Mouse (Mus musculus) lung, postnatal 25 days (tissue): ENCODE measurements at regions not wholly inside any gene's neighbourhood (a gene's known extent, or its start where the extent isn't known, plus 50 kb on each side); places are given as distances from the start of the nearest gene placed in this dataset.
"Not testable (repeated sequence)": the region's sequence is repeated elsewhere in the genome, so short reads cannot be mapped to it uniquely, and the experiment has no call there.

Experiments used
- DNase-seq: peaks from one replicate; pipeline ENCODE4 v3.0.0; 2022; ENCODE audit warnings: low spot score

DNA sequence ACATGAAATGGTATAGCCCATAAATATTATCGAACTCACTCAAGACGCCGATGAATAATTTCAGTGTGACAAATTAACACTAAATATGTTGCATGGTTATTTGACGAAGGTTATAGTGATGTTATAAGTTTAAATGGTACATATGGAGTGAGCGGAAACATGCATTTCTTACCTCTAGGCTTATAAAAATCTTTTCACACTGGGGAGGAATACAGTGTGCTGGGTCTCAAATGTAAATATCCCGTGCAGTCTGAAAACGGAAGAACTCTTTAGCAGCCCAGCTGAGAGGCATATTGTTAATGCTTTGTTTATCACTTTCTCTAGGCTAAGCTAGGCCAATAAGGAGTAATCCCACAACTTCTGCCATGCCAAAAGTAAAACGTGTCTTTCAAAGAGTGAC, 518.6 kb upstream of the Sall1 start:
- no peak for DNase-seq

DNA sequence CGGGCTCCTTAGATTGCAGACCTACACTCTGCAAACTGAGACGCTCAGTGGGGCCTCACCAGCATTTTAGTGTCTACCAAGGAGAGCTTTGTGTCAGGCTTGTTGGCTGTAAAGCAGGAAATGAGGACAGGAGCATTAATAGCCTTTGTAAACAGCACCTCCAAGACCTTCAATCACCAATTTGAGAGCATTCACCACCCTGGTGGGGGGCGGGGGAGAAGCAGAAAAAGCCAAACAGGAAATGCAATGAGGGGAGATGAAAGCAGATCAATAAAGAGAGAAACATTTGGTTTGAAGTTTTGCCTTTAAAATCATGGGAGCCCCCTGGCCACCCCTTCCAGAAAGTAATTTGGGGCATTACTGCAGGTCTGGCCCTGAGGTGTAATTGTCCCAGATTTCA, 497.3 kb upstream of the Sall1 start:
- DNase-seq = no peak

DNA sequence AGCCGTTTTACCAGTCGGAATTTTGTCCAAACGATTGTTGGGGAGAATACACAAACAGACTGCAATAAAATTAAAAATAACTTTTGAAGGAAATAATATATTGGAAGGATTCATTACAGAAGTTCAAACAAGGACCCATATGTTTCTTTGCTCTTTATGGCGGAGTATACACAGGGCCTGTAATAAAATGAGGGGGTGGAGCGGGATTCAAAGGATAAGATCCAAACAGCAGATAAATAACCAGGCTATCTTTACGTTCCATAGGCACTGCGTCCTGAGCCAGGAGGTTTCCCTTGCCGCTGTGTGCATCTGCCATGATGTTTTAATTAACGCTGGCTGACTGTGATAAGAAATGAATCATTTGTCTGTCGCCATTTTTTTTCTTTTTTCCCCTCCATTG, 490.6 kb upstream of the Sall1 start:
- no peak for DNase-seq

DNA sequence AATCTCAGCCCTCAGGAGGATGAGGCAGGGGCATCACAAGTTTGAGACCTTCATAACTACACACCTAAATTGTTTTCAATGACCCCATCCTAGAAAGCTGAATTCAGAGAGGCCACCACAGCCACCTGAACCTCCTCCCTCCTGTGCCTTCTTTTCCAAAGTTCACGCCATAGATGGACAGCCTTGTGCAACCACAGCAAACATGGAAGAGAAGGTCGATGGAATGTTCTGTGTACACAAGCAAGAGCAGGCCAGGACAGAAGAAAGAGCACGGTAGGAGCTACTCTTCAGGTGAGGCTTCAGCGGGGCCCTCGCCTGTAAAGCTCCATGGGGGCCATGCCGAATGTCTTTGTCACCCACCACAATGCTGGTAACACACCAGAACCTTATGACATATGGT, 481.1 kb upstream of the Sall1 start:
- DNase-seq = no peak

DNA sequence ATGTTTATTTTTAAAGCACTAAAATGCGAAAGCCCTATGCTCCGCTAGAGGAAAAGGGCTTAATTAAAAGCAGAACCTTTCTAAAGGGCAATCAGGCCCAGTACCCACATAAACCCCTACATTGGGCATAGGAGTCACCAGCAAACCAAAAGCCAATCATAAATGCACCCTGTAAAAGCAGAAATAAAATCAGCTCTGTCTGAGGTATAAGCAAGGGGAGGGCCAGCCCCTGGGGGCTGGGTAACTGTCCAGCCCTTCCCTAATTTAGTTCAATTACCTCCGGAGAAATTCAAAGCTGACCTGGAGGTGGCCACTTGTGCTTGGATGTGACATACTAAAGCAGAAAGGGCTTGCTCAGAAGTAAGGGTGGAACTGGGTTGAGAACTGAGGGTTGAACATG, 479.4 kb upstream of the Sall1 start:
- no peak for DNase-seq

DNA sequence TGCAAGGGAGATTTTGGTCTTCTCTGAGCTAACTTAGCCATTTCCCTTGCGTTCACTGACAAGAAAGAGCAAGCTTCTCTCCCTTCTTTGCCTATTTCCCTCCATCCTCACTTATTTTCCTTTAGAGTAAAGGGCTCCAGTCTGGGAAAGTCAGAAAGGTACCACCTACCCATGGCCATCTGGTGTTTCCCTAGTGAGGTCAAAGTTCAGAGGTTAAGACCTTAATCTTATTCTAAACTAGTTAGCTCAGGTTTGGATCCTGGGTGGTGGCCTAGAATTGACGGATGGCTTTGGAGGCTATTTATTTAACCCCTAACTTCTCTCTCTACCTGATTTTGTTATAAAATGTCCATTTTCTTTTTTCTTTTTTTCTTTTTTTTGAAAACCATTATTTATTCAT, 472.6 kb upstream of the Sall1 start:
- DNase-seq = no peak

DNA sequence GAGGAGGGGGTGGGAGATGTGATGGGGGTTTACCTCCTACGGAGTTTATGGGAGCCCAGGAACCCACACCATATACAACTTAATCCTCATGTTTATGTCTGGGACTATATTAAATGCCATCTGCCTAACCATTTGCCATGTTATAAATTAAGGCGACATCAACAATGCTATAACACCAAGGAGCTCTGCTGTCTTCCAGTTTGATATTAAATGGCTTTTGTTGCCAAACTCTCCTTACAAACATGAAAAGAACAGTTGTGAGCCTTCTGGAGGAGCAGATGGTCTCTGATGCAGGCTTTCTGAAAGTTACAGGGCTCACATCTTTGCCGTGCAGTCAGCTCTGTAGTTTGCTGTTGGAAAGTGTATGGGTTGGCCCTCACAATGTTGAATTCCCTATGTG, 470.3 kb upstream of the Sall1 start:
- no peak for DNase-seq

DNA sequence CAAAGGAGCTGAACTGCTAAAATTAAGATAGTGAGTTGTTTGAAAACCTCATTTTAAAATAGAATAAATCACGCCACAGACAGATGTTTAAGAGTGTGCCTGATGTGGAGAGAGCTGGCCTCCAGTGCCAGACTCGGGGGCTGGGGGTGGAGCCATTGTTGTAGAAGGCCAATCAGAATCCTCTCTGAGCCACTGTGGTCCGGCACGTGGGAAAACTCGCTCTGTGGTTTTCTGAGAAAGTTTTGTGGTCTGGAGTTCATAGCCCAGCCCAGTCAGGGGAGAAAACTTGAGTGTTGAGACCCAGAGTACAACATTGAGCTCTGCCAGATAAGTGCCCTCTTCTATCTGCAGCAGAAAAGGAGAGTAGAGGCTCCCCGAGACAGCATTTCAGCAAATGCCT, 463.7 kb upstream of the Sall1 start:
- no peak for DNase-seq

DNA sequence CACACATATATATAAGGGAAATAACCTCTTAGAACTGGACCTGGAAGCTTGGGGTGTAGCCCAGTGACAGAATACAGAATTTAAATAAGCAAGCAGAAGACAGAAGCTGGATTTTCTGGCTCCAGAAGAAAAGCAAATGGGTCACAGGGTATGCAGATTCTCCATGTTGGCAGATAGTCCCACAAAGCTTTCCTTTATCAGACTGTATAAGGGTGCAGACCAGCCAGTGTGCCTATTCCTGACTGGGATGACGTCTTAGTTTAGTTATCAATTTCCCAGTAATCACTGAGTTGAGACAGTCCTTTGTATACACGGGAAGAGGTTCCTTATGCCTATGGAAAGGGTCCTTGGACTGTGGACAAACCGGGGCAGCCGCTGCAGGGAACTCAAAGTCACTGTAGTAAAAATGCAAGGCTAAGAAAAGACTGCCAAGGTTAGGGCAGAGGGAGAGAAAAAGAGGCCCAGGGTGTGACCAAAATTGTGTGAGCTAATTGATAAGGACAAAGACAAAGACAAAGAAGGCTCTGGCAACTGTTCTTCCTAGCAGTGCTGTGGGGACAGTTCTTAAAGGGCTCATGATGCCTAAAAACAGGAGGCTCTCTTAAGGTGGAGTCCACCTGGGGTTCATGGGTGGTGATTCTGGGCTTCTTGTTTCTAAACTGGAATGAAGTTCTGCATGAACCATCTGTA, 459.7 kb upstream of the Sall1 start:
- no peak for DNase-seq

DNA sequence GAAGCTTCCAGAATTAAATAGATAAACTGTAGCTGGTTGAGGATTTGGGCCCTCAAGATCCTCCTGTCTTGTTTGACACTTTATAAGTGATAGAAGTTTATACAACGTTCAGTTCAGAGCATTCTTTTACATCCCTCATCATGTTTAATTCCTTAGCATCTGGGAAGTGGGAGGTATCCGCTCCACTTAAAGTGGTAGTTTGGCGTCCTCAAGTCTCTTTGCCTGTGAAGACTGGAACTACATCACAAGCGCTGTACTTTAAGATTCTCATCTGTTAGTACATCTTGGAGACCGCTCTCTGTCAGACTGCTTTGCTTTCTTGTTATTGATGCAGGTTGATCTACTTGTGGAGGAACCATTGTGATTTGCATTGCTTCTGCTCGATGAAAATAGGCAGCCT, 459.1 kb upstream of the Sall1 start:
- DNase-seq = no peak

DNA sequence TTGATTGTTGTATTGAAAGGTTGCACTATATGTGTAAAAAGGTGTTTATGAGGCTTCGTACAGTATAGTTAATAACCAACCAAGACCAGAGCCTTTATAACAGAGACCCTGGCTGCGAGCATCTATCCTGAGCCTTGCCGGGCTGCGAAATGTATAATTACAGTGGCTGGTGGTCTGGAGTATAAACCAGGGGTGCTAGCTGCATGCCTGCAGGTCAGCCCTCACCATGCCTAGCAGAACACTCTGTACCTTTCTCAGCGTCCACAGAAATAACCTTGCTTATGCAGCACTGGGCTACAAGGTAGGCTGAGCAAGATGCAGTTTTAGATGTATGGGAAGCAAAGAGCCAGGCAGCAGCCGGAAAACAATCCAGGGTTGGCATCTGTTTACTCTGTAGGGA, 457.8 kb upstream of the Sall1 start:
- DNase-seq = no peak

DNA sequence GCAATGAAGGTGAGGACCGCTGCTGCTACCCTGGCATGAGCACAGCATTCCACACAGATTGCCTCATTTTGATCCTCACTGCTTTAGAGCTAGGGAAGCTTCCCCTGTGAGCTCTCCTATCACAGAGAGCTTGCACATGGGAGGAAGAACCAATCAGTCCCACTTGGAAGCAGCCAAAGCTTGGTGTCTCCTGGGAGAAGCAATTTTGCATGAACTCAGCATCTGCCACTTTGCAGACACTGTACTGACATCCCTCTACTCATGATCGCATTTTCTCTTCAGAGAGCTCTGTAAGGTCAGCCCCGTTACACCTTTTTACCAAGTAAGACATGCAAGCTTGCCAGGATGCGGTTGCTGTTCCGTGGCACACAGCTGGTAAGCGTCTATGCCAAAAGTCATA, 455.9 kb upstream of the Sall1 start:
- no peak for DNase-seq

DNA sequence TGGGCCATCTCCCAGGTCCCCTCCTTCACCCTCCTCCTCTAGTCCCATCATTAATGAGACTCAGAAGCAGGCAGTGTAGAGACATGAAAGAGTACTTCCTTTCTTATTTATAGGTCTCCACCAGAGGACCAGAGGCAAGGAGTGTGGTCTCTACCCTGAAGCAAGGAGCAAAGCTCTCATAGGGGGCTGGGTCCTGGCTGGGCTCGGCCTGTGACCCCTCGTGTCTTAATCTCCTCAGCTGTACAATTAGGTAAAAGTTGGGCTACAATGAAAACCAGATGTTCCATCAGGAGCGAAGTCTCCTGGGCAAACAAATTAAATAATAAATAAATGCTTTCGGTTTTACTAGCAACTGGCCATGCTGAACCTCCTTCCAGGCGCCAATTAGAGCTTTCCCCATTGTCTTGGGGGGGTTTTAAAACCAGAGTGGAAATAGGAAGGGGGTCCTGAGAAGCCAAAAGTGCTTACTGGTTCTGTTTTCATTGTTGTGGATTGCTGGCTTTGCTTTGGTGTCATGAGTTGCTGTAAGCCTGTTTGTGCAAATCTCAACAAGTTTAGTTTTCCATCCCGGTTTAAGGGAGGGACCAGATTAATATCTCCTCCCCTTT, 454.2 kb upstream of the Sall1 start:
- DNase-seq = no peak

DNA sequence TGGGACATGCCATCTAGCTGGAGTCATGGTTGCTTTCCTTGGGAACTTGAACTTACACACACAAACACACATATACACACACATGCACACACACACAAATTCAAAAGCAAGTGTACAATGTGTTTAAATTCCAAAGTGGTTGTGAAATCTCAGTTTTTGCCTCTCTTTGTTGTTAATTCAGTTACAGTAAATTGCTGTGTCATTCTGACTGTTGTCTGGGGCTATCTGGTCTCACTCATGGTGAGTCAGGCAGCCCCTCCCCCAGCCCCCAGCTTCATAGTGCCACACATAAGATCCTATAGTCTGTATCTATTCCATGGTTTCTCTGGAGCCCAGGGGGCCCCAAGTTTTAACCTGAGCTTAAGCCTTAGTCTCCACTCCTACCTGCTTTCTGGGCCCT, 448.4 kb upstream of the Sall1 start:
- DNase-seq = no peak

DNA sequence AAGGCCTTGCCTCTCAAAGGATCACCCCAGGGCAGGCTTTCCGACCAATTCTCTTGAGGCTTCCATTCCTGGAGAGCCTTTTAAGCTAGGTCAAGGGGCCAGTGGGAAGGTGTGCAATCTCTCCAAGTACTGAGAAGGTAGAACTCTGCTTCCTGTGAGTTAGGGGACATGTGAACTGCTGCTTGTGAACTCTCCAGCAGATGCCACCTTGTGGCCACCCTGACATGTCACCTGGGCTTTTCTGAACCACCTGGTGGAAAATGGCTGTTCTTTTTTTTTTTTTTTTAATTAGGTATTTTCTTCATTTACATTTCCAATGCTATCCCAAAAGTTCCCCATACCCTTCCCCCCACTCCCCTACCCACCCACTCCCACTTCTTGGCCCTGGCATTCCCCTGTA, 438.5 kb upstream of the Sall1 start:
- not testable (repeated sequence) for DNase-seq

DNA sequence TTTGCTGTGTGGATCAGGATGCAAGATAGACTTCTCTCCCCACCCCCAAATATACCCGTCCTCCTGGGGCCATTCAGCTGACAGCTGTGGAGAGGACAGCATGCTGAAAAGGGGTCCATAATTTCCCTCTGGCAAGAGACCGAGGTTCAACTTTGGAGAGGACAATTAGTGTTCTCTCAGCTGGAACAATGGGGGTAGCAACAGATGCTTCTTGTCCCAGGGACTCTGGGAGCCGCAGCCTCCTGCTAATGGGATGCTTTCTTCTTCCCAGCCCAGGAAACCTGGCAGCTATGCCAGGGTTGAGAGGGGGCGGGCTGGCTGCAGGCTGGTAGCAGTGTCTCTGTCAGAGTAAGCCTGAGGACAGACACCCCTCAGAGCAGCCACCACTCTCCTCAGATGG, 433.0 kb upstream of the Sall1 start:
- DNase-seq = no peak

DNA sequence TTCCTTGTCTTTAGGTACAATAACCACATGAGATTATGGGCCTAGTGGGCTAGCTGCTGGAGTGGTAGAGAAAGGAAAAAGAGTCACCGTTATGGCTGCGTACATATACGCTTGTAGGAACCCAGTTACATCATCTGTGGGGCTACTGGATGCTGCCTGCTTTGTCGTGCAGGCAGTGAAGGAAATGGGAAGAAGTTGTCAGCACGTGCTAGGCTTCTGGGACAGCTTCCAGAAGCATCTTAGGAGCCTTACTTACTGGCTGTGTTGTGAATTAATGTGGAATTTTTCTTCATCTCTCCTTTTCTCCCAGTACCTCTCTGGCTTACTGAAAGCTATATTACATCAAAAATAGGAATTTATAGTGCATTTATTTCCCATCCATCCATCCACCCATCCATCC, 427.2 kb upstream of the Sall1 start:
- no peak for DNase-seq

DNA sequence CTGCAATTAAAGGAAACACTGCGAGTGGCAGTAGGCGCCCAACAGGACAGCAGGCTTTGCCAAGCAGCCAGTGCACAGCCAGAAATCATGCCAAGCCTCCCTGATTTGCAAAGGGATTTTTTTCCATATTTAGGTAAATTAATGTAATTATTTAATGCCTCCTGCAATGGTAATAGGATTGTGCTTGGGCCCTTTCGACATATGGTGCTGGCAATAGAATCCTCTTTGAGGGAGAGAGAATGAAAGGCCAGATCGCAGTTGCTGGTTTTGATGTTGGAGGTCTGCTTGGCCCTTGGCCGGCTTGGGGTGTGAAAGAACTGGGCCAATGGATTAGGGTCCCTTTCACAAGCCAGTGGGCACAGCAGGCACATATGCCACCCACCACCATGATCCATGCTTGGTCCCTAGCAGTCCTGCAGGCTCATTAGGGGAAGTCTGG, 424.8 kb upstream of the Sall1 start:
- no peak for DNase-seq

DNA sequence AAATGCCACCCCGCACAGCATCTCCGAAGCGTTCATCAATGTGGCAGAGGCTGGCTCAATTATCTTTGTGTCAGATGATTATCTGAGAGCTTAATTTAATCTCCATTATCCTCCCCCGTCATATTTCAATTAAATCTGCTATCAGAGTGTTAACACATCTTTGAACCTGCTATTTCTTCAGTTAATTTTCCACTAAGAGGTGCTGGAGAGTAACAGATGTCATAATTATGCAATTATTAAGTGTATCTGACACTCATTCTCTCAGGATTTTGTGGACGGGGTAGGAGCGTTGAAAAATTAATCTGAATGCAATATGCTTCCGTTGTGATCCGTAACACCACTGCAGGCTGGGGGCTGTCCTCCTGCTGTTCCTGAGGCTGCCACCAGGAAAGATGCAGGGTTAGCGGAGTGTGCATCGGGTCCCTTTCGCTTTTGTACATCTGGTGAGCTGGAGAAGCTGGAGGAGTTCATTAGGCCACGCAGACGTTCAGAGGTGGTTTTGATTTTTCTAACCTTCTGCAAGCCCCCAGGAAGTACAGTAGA, 421.3 kb upstream of the Sall1 start:
- no peak for DNase-seq

DNA sequence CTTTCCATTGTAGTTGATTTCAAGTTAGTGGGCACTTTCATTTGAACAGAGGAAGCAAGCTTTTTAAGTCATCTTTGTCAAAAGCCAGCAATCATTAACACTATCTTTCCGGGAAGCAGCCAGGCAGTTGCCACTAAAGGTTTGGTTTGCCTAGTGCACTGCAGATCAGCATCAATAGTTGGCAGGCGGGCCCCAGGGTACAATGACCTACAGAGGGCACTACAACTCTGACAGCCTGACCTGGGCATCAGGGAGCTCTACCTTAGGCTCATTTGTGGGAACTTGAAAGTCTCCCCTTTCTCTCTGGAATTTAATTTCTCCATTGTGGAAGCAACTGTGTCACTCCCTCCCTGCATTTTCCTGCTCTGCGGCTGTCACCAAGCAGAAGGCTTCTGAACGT, 412.6 kb upstream of the Sall1 start:
- DNase-seq = no peak

DNA sequence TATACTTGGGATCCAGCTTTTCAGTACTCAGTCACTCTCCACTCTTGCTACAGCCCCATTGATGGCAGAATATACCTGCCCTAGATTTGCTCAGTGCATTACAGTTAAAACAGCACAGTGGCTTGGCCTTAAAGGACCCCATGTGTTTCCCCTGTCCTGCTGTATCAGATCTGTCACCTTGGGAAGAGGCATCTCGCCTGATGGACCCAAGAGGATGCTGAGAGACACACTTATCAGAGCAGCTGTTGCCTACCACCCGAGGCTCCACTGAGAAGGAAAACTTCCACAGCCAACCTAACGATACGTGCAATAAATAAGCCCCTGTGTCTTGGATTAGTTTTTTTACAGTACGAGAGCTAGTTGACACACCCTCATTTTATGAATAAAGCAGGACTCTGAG, 411.8 kb upstream of the Sall1 start:
- DNase-seq = no peak

DNA sequence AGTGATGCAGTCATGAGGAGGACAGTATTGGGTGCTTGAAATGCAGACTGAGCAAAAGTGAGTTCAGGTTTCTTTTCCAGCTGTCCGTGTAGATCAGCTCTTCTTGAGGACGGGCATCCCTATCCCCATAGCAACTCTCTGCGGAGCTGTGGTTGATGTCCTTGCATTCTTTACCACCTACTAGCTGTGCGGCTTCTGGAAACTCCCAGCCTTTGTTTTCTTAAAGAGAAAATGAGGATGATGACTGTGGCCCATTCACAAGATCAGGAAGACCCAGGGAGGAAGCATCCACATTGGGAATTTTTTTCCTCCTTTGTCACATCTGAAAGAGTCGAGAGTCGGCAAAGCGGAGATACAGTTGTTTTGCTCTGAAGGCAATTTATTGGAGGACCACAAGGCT, 410.2 kb upstream of the Sall1 start:
- no peak for DNase-seq

DNA sequence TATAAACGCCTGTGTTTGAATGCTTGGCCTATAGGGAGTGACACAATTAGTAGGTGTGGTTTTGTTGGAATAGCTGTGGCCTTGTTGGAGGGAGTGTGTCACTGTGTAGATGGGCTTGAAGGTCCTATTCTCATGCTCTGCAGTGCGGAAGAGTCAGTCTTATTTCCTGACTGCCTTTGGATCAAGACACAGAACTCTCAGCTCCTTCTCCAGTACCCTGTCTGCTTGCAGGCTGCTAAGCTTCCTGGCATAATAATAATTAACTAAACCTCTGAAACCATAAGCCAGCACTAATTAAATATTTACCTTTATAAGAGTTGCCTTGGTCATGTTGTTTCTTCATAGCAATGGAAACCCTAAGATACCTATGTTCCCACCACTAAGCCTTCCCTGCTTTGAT, 409.8 kb upstream of the Sall1 start:
- DNase-seq = no peak

DNA sequence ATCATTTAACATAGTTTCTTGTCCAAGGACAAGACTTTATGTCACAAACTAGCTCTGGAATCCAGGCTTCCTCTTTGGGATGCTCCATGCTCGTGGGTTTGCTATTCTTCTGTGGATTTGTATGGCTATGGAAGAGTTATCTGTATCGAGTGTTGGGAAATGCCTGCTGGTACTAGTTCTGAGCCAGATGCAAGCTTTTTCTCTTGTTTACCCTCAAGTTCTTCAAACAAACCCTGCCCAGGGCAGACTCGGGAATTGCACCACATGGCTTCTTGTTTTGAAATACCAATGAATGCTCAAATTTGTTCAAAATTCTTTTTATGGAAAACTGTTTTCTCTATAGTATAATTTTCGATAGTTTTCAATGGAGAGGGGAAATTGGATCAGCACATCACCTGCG, 400.5 kb upstream of the Sall1 start:
- DNase-seq = no peak
